Mouse (Mus musculus) hindbrain, embryonic 11.5 days (tissue): ENCODE results near the gene Lrrc8b. TPM values are rescaled to one million over a fixed set of nuclear protein-coding genes. Genes with fewer than 3 reads are reported as not detected.
A peak's percentile ranks its signal among the peaks of the same experiment; 100 is the strongest.

ENCODE experiments used
- ATAC-seq: fragments of 200-750 bp; cut with Nextera tagmentation; 2 replicates; pipeline ENCODE4 v1.8.0; 2017; ENCODE audit warnings: mild to moderate bottlenecking, moderate TSS enrichment, moderate library complexity; ENCODE audit not compliant: low FRiP score
- DNase-seq: peaks from one replicate; pipeline ENCODE4 v3.0.0-alpha.2; 2015; ENCODE audit warnings: low spot score
- H3K27ac ChIP-seq: fragments of 300-500 bp; sonication (generic); 2 replicates; pipeline ENCODE4 v1.5.1; 2014; ENCODE audit warnings: mild to moderate bottlenecking, low read depth, low read length
- H3K27me3 ChIP-seq: fragments of 300-500 bp; sonication (generic); 2 replicates; pipeline ENCODE4 v1.6.1; 2014; ENCODE audit warnings: mild to moderate bottlenecking, low read length, moderate library complexity, mixed read lengths; ENCODE audit not compliant: control insufficient read depth, insufficient read depth
- H3K36me3 ChIP-seq: fragments of 300-500 bp; sonication (generic); 2 replicates; pipeline ENCODE4 v1.6.1; 2014; ENCODE audit warnings: mild to moderate bottlenecking, low read length, moderate library complexity, mixed read lengths; ENCODE audit not compliant: control insufficient read depth, insufficient read depth
- H3K4me1 ChIP-seq: fragments of 300-500 bp; sonication (generic); replicated peaks from 2 replicates; pipeline ENCODE4 v1.6.1; 2014; ENCODE audit warnings: low read length, mixed read lengths; ENCODE audit not compliant: control insufficient read depth, insufficient read depth
- H3K4me2 ChIP-seq: fragments of 300-500 bp; sonication (generic); replicated peaks from 2 replicates; pipeline ENCODE4 v1.6.1; 2014; ENCODE audit warnings: mild to moderate bottlenecking, low read depth, low read length
- H3K4me3 ChIP-seq: fragments of 300-500 bp; sonication (generic); 2 replicates; pipeline ENCODE4 v1.5.1; 2014; ENCODE audit warnings: low read depth, low read length
- H3K9ac ChIP-seq: fragments of 300-500 bp; sonication (generic); 2 replicates; pipeline ENCODE4 v1.6.1; 2014; ENCODE audit warnings: low read depth, low read length
- H3K9me3 ChIP-seq: fragments of 300-500 bp; sonication (generic); 2 replicates; pipeline ENCODE4 v1.6.1; 2016; ENCODE audit warnings: low read length; ENCODE audit not compliant: control insufficient read depth
- WGBS: fragments of 180-500 bp; shearing (Covaris S2); extraction: QIAGEN DNeasy Blood & Tissue Kit; methylation state at CpG from one replicate; pipeline ENCODE4 v1.1.7; 2014; 5-methylcytosine and 5-hydroxymethylcytosine counted together
- polyA plus RNA-seq: library from polyadenylated mRNA; unstranded; fragments of >200 nt; fragmentation: Nextera tagmentation; extraction: Ambion mirVana; gene quantifications from 2 replicates; pipeline ENCODE4 v1.2.1, GENCODE M21; 2014

The Lrrc8b gene
- polyA plus RNA-seq, 1 experiment from 2014 or later = 10.5 TPM

DNA sequence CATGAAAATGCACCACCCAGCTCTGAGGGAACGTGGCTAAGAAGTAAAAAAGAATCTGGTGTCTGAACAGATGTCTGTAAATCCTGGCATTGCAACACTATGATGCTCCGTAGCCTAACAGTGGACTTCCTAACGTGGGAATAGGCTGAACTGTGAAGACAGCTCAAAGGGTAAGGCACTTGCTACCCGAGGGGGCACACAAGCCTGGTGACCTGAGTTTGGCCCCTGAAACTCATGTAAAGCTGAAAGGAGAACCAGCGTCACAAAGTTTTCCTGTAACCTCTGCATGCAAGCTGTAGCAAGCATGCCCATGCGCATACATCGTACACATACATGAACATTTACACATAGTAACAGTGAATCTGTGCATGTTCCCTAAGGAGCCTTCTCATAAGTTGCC lies 81.0 kb downstream of the Lrrc8b start:
- no peak for DNase-seq
- H3K4me1 ChIP-seq = peaks cover 3% of the 10 kb centered on the region; the same call in 1 of the 2 replicates
- no peak overlapping the region for H3K4me2 ChIP-seq
- H3K27ac ChIP-seq = 0 out of 2 replicates have a peak overlapping the region, but pooled peaks have one; percentile 9
- ATAC-seq = no peak
- 77% methylated on average over 7 of the region's 7 CpGs for WGBS
- no peak overlapping the region for H3K9ac ChIP-seq
- H3K27me3 ChIP-seq = no peaks in the 10 kb centered on the region
- no peak overlapping the region for H3K4me3 ChIP-seq
- no peaks in the 10 kb centered on the region for H3K36me3 ChIP-seq
- H3K9me3 ChIP-seq = no peaks in the 10 kb centered on the region

DNA sequence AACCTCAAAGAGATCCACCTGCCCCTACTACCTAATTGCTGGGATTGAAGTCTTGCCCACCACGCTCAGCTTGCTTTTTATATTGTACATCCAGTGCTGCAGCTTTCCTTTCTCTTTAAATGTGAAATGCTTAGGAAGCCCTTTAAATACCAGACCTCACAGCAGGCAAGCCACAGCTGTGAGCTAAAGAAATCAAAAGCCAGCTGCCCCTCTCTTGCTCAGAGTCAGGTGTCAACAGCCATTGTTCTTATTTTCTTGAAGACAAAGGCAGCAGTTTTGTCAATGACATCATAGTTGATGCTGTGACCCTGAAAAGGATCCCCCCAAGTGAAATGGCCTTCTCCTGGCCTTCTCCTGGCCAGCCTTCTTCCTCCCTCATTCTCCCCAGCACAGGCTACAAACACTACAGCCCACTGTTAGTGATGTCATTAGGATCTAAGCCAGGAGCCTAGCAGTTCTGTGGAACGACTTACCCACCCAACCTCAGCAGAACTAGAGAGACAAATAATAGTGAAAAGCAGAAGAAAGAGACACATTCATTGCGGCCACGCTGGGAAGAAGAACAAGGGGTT lies 82.9 kb downstream of the Lrrc8b start:
- peak; percentile 33 for DNase-seq
- Histone ChIP-seq H3K27me3 (no peaks in the 10 kb centered on the region), H3K4me1 (peaks cover 3% of the 10 kb centered on the region; the same call in 1 of the 2 replicates), H3K9ac (no peak overlapping the region), H3K36me3 (no peaks in the 10 kb centered on the region), H3K4me2 (no peak overlapping the region), H3K9me3 (no peaks in the 10 kb centered on the region), H3K4me3 (no peak overlapping the region), H3K27ac (no peak overlapping the region)
- ATAC-seq = peak; percentile 26; the same call in 1 of the 2 replicates
- 43% methylated on average over 4 of the region's 4 CpGs for WGBS

DNA sequence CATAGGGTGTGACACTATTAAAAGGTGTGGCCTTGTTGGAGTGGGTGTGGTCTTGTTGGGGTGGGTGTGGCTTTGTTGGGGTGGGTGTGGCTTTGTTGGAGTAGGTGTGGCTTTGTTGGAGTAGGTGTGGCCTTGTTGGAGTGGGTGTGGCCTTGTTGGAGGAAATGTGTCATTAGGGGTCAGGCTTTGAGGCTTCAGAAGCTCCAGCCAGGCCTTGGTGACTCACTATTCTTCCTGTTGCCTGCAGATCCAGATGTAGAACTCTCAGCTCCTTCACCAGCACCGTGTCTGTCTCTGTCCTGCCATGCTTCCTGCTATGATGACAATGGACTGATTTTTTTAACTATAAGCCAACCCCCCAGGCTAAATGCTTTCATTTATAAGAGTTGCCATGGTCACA lies 83.8 kb downstream of the Lrrc8b start:
- Histone ChIP-seq H3K9me3 (no peaks in the 10 kb centered on the region), H3K36me3 (no peaks in the 10 kb centered on the region), H3K4me3 (no peak overlapping the region), H3K27ac (no peak overlapping the region), H3K9ac (no peak overlapping the region), H3K4me2 (no peak overlapping the region), H3K4me1 (peaks cover 3% of the 10 kb centered on the region; the same call in 1 of the 2 replicates), H3K27me3 (no peaks in the 10 kb centered on the region)
- DNase-seq (no peak), ATAC-seq (no peak)
- WGBS = 63% methylated on average over 1 of the region's 1 CpGs

DNA sequence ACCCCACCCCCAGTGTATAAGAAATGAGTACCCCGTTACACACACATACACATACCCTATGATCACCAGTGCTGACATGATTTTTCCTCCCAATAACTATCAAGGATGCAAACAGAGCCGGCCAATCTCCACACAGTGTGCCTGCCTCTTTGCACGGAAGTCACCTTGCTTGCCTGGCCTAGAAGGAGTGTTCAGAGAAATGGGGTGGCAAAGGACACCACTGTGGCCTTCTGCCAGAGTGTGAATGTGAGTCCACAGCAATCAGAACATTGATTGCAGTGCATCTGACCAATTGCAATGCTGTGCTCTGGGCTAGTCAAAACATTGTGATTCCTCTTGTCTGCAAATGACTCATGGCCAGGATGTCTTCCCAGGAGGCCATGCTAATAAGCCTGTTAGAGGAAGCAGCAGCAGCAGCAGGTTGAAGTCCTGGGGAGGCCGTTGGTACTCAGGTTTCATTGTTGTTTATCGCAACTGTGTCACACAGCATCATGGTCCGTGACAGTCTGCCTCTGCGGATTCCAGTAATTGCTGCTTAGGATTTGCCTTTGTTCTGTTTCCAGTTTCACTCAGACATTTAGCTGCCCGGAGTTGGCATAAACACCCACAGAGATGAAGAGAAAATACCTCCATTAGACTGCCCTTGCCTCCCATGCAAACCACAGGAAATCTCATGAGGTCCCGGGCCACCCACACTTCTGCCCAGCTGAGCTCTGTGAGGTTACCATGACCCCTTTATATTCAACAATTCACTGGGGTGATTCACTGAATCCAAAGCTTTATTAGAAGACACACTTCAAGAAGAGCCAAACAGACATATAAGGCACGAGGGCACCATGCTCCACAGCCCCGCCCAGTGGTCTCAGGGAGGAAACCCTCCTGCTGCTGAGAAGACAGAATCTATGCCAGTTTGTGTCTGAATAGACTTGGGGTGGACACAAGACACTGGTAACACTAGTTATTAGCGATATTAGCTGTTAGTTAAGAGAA lies 84.9 kb downstream of the Lrrc8b start:
- 43% methylated on average over 12 of the region's 12 CpGs for WGBS

DNA sequence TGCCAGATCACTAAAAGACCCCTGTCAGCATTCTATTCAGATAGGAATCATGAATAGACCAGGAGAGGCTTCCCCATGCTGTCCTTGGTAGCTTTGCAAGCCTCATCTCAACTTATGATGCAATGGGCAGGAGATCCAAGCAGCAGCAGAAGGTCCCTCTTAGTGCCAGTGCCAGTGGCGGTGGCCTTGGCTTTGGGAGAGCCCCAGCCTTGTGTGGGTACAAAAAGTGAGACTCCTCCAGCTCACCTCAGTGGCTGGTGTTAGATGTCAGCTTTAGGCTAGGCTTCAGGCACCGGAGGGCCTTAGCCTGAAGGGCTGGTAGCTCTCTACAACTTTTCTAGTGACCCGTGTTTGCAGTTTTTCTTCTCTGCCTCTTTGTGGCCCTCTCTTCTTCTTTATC lies 85.6 kb downstream of the Lrrc8b start:
- Histone ChIP-seq H3K9me3 (no peaks in the 10 kb centered on the region), H3K36me3 (no peaks in the 10 kb centered on the region), H3K4me3 (no peak overlapping the region), H3K4me2 (no peak overlapping the region), H3K4me1 (no peaks in the 10 kb centered on the region), H3K9ac (no peak overlapping the region), H3K27me3 (no peaks in the 10 kb centered on the region), H3K27ac (no peak overlapping the region)
- DNase-seq = no peak
- ATAC-seq = no peak
- WGBS = 78% methylated on average over 3 of the region's 3 CpGs

More for the DNA sequence above, 84.9 kb downstream of the Lrrc8b start:
- Histone ChIP-seq H3K36me3 (no peaks in the 10 kb centered on the region), H3K4me3 (no peak overlapping the region), H3K4me2 (no peak overlapping the region), H3K9ac (no peak overlapping the region), H3K27me3 (no peaks in the 10 kb centered on the region), H3K27ac (no peak overlapping the region), H3K9me3 (no peaks in the 10 kb centered on the region), H3K4me1 (no peaks in the 10 kb centered on the region)
- DNase-seq (peak; percentile 40), ATAC-seq (0 out of 2 replicates have a peak, but pooled peaks have one; percentile 2)

DNA sequence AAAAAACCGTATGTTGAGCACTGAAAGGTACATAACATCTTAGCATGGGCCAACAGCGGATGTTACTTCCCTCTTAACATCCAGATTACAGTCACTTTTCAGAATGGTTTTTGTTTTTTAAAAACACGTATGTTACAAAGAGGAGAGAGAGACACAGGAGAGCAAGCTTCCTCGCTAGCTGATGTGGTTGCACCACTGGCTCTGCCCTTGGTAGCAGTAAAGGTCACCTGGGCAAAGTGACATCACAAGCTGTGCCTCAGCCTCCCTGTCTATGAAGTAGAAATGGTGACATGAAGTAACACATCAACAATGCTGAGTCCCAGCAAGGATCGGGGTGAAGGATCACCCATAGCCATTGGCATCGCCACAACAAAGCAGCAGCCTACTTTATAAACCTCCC lies 93.2 kb downstream of the Lrrc8b start:
- no peaks in the 10 kb centered on the region for H3K4me1 ChIP-seq
- ATAC-seq = no peak
- no peak overlapping the region for H3K4me3 ChIP-seq
- no peak overlapping the region for H3K27ac ChIP-seq
- H3K4me2 ChIP-seq = no peak overlapping the region
- 95% methylated on average over 6 of the region's 6 CpGs for WGBS
- no peak overlapping the region for H3K9ac ChIP-seq
- H3K27me3 ChIP-seq = no peaks in the 10 kb centered on the region
- no peak for DNase-seq
- no peaks in the 10 kb centered on the region for H3K36me3 ChIP-seq
- H3K9me3 ChIP-seq = no peaks in the 10 kb centered on the region

DNA sequence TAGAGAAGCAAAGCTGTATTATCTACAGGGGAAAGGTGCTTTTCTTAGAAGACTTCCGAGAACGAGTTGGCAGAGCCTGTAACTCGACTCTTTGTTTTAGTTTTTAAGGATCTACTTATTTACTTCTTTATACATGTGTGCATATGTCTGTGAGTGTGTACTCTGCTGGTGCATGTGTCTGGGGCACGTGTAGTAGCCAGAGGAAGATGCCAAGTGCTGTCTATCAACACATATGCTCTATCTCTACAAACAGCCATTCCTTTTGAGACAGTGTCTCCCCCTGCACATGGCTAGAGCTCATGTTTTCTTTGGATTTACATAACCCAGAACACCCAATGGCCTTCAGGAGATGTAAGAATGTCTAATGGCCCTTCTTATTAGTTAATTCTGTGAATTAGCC lies 96.7 kb downstream of the Lrrc8b start:
- no peak overlapping the region for H3K9ac ChIP-seq
- no peak overlapping the region for H3K4me3 ChIP-seq
- H3K36me3 ChIP-seq = no peaks in the 10 kb centered on the region
- DNase-seq (no peak), ATAC-seq (no peak)
- no peak overlapping the region for H3K27ac ChIP-seq
- H3K9me3 ChIP-seq = no peaks in the 10 kb centered on the region
- 77% methylated on average over 4 of the region's 4 CpGs for WGBS
- H3K4me1 ChIP-seq = no peaks in the 10 kb centered on the region
- no peak overlapping the region for H3K4me2 ChIP-seq
- peaks cover 2% of the 10 kb centered on the region; the same call in 1 of the 2 replicates for H3K27me3 ChIP-seq

DNA sequence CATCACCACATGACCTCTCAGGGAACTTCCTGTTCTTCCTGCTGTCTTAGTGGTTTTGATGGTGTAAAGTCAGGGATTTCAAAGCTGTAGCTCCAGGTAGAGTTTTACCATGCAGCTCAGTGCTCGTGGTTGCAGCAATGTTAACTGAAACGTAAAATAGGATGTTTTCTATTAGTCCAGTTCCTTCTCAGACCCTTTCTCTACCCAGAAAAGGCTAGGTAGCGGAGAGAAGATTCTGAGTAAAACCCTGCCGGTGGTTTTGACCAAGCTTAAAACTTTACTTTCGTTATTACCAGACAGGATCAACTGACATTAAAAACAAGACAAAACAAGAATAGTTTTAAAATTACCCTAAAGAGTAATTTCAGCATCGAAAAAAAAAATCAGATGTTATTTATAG lies 100.0 kb downstream of the Lrrc8b start:
- no peak for DNase-seq
- Histone ChIP-seq H3K9ac (no peak overlapping the region), H3K4me1 (peaks cover 2% of the 10 kb centered on the region; the same call in 1 of the 2 replicates), H3K4me3 (no peak overlapping the region), H3K4me2 (no peak overlapping the region), H3K27me3 (peaks cover 3% of the 10 kb centered on the region; the same call in 1 of the 2 replicates), H3K27ac (no peak overlapping the region), H3K9me3 (no peaks in the 10 kb centered on the region), H3K36me3 (no peaks in the 10 kb centered on the region)
- no peak for ATAC-seq
- 76% methylated on average over 6 of the region's 6 CpGs for whole genome bisulfite sequencing
